Mouse (Mus musculus): ENCODE results near the gene Taf3.

DNA sequence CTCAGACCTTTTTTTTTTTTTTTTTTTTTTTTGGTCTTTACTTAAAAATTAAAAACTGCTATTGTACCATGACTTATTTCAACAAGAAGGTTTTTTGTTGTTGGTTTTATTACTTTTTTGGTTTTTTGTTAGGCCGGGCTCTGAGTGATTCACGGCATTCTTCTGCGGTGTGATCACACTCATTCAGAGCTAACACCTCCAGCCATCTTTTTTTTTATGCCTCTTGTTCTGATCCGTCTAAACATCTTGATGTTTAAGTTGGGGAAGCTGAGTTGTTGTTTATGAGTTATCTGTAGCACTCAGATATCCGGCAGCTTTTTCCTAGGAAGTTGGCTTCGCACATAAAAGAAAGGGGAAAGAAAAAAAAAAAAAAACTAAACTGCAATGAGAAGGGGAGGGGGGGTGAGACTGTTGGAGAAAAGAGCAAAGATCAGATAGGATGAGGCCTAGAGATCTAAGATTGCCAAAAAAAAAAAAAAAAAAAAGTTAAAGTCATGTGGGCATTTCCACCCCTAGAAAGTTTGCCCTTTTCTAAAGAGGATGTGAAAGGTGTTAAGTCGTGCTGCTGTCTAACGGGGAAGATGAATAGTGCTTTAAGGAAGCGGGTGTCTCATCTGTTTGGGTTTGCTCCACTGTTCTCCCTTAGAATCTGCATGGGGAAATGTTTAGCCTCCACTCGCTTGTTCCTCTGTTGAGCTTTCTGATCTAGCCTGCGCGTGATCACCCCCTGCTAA is 181.1 kb downstream of the Taf3 start:
- no peak for TF ChIP-seq CTCF (IDR thresholded peaks at IDR 0.05; ENCODE audit: extremely low read depth, insufficient read depth, low read length)
- no peak for TF ChIP-seq POLR2A (IDR thresholded peaks at IDR 0.05; ENCODE audit: extremely low read depth, insufficient read depth, low read length)

All from cortical plate, adult 2 months (tissue).